Mouse (Mus musculus): ENCODE measurements around the gene Ppm1g.

- no peak for TF ChIP-seq CTCF (IDR thresholded peaks at IDR 0.05; ENCODE audit: insufficient read depth, low read depth, low read length)
- no peak for TF ChIP-seq POLR2A (IDR thresholded peaks at IDR 0.05; ENCODE audit: insufficient read depth, low read depth, low read length)
These were observed 24.3 kb downstream of the Ppm1g start for GRCm38 (mm10) chr5:31196207-31196606.
